Mouse (Mus musculus): Measurements from ENCODE around the gene Amy2a3.
"Not testable (repeated sequence)": the region's sequence is repeated elsewhere in the genome, so short reads cannot be mapped to it uniquely, and the experiment has no call there.

GRCm38 (mm10) chr3:113291349-113291748 lies 32.5 kb downstream of the Amy2a3 start, which contains the start of gene Amy2a4:
- TF ChIP-seq POLR2A (IDR thresholded peaks at IDR 0.05; ENCODE audit: borderline replicate concordance, extremely low read depth, low read depth, low read length); CTCF (IDR thresholded peaks at IDR 0.05; ENCODE audit: insufficient read depth, low read length): not testable (repeated sequence)

All from lung, adult 2 months (tissue).